Mouse (Mus musculus) testis, postnatal 10 days (tissue): ENCODE measurements around the gene Tbx1.

Experiments used
- DNase-seq: peaks from one replicate; pipeline ENCODE4 v3.0.0; 2021; ENCODE audit warnings: low spot score

Gene Tbx1

DNA sequence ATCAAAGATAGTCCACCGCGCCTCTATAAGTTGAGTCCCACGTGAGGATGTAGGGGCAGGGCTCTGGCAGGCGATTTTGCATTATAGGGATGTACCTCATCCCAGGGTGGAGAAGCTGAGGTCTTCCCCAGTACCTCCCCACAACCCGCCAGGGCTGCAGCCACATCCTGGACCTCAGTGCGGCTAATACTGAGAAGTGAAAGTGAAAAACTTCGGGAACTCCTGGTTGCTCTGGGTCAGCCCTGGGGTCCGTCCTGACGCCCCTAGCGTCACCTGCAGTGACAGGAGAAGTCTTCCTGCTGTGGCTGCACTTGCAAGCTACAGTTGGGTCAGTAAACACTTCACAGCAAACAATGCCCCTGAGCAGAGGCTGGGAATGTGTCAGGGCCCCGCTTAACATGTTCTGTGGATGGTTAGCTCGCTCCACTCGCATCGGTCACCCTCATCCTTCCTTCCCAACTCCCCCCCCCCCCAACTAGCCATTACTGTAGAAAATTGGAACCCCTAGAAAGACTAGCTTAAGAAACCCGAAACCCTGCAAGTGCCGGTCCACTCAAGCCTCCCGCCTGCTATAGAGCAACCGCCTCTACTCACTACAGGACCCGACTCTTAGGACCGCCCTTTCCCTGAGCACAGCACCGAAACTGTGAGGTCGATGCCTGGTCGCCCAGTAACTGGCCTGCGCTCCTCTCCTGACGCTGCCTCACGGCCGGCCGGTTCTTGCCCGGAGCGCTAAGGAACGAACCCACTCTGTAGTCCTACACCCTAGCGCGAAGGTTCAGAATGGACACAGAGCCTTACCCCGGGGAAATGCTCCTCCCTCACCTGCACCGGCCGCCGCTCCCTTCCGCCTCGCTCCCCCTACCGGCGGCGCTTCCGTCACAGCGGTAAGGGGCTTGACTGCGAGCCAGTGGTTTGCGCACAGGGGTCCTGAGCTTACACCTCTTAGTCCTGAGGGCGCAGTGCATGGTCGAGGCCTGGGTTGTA is at the start of gene Tbx1:
TSS of gene Tbx1 (minus strand) at position 868 of the 987 bp plus-strand sequence.
- DNase-seq, result no peak

DNA sequence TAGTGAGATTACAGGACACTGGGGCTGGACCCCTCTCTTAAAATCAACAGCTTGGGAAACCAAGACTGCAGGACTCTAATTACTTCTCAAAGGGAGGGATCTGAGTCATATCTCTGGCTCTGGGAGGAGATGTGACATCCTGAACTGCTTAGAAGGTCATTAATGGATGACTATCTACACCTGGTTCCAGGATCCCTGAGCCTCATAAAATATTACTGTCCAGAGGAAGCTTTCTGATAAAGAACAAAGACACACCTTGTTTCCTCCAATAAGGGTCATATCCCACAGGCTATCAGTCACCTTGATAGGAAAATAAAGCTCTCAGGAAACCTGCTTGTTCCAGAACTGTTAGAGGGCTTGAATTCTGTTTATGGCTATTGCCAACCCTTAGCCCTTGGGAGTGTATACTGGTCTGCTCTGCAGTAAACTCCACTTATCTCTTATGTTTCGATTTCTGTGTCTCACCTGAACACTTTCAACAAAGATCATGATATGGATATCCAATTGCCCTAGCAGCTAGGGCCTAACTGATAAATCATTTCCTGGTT is 49.0 kb upstream of the Tbx1 start:
- DNase-seq, result no peak

DNA sequence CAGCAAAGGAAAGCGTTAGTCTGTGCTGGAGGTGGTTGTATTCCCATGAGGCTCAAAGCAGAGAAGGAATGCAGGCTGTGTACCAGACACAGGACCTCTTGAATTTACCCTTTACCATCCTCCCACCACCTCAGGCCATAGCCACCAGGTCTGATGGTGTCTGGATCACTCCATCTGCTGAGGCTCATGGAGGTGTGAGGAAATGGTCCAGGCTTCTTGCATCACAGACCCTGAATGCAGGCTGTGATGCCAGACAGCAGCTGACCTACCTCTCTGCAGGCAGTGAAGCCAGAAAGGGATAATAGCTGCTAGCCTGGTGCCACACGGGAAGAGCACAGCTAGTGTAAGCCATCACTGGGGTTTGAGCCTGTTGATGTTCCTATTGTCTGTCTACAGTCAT is 47.9 kb upstream of the Tbx1 start:
- DNase-seq, result peak; percentile 23

DNA sequence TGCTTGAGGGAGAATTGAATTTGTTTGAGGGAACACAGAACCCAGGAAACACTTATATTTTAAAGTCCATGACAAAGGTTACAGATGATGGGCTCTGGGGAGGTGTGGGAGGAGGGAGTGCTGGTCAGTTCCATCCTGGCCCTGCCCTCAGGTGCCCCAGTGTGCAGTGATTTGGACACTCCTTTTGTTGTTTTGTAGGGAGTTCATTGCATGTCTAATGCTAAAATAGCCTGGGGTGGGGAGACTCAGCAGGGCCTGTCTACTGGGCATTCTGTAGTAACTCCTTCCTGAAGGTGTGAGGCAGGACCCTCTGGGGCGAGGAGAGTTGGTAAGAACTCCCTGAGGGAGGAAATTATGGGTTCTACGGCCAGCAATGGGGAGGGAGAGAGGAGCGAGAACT is 46.3 kb upstream of the Tbx1 start:
- DNase-seq, result peak; percentile 22

DNA sequence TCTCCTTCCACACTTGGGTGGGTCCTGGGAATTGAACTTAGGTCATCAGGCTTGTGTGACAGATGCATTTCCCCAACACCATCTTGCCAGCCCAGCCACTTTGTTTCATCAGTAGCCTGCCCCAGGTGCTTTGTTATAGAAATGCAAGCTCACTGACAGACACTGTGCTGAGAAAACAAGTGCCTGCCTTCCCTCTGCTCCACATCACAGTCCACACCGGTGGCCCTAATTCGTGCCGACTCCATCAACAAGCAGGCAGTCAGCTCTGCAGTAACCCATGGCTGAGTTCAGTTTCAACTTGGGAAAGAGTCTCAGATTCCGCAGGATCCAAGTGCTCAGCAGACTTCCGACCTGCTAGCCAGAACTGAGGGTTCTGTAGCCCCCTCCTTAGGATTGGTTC is 45.9 kb upstream of the Tbx1 start:
- peak; percentile 25 for DNase-seq

DNA sequence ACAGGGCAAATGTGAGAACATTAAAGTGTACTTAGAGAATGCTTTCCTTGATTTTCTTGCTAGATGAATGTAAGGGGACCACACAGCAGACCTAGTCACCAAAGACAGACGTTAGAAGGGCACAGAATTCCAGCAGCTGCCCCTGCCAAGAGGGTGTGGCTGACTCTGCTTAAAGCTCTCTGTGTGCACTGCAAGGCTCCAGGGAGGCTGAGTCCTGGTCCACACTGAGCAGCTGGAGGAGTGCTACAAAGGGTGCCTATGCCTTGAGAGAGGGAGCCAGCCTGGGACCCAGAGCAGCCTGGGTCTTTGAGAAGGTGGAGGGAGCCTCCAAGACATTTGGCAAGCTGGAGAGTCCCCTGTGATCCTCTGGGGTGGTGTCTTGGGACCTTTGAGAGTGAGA is 42.9 kb upstream of the Tbx1 start:
- DNase-seq, result no peak

DNA sequence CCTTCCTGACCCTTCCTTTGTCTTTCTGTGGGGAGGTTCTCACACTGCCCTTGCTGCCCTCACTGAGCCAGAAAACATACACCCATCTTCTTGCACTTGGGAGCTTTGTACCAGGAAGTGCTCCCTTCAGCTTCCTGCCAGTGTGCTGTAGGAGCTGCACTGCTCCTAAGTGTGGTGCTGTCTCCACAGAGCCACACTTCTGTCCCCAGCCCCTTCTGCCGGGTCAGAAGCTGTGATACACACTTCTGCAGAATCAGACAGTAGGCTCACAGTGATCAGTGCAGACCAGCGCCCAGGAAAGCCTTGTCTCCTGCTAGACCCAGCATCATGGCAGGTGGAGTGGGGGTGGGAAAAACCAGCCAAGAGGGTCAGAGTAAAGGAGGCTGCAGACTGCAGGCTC is 42.3 kb upstream of the Tbx1 start:
- no peak for DNase-seq

DNA sequence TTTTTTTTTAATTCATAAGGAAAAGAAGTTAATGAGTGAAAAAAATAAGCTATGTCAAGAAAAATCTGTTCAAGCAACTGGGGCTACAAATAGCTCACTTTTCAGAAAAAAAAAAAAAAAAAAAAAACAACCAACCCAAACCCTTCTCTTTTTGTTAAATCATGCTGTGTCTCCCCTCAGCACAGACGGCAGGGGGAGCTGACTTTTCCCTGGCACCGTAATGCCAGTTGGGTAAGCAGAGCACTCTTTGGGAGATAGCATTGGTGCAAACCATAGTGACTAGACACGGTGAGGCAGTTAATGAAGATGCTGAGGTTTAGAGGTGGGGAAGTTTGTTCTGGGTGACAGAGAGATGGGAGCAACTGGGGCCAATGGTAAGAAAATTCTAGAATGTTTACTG is 41.6 kb upstream of the Tbx1 start:
- DNase-seq, result peak; percentile 34

DNA sequence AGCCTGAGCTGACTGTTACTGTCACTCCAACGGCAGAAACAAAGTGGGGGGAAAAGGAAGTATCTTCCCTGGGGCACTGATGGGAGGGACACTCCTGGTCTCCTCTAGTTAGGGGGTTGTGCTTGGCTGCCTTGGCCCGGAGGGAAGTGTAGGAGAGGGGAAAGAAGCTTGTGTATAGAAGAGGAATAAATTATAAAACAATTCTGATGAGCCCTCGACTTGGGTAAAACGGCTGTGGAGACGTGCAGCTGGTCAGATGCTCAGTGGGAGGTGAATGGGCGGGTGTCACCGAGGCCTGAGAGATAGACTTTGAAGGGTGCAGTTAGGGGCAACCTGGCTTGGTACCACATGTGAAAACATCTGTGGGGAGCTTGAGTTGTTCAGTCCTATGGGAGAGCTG is 40.7 kb upstream of the Tbx1 start:
- DNase-seq, result peak; percentile 25

DNA sequence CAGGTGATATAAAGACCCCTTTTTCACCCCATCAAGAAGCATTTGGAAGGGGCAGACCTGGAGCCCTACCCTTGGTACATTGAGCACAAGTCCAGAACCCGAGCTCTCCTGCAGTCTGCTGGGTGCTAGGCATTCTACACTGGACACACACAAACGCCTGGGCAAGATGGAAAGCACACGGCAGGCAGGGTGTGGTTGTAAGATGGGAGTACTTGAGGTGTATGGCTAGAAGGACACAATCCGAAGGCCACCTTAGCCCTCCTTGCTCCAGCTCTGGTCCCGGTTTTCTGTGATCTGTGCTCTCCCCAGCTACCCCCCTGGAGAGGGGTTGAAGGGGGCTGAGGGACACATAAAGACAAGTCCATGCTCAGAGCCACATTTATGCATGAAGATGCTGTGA is 39.8 kb upstream of the Tbx1 start:
- DNase-seq, result peak; percentile 38

DNA sequence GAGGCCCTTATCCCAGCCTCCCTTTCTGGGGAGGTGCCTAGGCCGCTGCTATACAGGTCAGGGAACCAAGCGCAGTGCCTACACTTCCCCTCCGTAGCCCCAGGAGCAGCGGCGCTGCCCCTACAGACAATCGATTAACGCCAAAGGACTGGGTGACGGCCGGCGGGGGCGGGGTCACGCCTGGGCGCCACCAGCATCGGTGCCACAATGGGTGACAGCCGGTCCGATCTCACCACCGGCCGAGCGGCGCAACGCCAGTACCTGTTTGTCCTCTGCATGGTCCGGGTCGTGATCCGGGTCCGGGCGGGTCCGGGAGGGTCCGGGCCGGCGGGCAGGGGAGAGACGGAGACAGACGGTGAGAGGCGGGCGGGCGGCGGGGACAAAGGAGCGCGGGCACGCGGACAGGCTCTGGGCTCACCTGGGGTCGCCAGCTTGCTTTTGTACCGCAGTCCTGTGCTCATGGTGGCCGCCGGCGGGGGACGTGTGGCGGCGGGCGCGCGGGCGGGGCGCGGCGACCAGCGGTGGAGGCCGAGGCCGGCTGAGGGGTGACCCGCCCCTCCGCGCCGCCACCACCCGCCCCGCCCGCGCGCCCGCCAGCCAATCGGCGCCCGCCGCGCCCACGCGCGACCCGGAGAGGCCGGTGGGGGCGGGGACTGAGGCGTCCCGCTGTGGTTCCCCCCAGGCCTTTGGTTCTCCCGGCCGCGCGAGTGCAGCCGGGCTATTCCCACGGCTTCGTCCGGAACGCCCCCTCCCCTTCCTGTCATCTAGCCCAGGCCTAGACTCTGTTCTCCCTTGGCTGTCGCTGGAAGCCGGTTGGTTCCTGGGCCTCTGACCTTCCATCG is 39.1 kb upstream of the Tbx1 start, which contains the start of gene Sept5:
TSS of gene Sept5 (minus strand) at position 565 of the 842 bp plus-strand sequence.
- peak; percentile 85 for DNase-seq

DNA sequence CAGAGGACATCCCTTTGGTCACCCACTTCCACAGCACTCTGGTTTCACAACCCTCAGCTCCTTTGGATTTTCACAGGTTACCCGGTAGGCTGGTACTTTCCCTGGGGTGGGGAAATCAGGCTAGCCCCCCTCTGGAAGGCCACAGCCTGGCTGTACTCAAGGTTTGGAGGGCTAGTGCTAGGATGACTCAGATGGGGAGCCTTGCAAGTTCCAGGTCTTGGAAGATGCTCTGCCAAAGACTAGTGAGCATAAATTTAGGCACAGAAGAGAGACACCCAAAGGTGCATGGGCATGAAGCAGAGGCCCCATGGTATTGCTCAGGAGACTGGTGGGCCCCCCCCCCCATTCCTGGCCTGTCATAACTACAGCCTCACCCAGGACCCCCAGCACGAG is 38.5 kb upstream of the Tbx1 start:
- no peak for DNase-seq

DNA sequence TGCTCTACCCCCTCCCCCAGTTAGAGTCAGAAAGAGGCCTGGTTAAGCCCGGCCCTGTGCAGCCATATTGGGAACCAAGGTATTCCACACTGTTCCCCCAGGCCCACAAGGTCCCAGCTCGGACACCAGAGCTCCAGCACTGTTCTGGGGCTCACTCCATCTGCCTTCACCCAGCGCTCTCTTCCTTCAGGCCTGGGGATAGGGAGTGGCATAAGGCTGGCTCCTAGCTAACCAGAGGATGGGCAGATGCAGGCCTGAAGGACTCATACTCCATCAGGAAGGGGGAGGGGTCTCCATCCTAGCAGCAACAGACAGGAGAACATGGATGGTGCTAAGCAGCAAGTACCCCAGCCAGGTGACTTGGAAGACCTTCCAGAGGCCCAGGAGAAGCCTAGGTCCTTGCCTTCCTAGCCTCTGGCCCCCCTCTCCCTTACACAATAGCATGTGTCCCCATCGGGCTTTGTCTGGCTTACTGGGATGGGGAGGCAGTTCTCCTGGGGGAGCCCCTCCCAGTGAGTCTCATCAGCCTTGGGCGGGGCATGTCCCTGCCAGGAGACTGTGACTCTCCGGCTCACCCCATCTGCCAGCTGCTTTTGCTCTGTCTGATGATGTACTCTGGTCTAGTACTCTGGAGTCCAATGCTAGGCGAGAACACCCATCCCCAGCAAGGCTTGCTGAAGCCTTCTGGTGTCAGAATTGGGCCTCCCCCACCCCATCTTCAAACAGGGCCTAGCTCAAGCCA is 37.9 kb upstream of the Tbx1 start:
- peak; percentile 40 for DNase-seq

DNA sequence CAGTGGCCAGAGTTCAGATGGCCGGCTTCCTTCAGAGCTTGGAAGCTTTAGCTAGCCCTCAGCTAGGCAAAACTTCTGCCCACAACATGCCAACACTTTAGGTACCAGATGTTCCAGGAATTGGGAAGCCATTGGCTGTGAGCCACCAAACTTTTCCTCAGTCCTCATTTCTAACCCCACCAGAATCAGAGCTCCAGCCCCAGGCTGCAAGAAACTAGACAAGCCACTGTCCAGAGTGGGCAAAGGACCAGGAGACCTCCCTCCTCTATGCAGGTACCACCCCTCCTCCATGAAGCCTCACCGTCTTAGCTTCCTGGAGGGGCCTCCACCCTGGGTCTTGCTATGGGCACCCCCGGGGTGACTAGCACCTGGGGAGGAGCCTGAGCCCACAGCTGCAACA is 36.7 kb upstream of the Tbx1 start:
- no peak for DNase-seq

DNA sequence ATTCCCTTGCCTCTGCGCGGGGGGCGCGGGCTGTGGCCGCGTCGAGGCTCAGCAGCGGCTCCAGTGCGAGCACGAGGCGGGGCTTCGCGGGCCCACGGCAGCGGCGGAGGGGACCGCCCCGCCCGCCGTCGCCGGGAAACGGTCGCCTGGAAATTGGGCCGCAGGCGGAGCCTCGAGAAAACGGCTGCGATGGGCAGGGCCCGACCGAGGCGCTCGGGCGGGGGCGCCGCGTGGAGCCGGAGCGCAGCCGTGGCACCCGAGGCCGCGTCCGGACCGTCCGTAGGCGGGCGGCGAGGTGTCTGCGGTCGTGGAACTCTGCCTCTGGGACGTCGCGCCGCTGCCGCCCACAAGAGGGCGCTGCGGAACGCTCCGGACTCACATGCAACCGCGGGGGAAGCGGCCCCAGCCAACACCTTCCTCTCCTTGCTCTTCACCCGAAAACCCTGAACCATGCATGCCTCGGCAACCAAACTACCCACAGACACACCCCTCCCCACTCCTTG is 36.0 kb upstream of the Tbx1 start, which contains the start of gene Gm49601:
TSS of gene Gm49601 (minus strand) at position 52 of the 503 bp plus-strand sequence.
- DNase-seq, result peak; percentile 89

DNA sequence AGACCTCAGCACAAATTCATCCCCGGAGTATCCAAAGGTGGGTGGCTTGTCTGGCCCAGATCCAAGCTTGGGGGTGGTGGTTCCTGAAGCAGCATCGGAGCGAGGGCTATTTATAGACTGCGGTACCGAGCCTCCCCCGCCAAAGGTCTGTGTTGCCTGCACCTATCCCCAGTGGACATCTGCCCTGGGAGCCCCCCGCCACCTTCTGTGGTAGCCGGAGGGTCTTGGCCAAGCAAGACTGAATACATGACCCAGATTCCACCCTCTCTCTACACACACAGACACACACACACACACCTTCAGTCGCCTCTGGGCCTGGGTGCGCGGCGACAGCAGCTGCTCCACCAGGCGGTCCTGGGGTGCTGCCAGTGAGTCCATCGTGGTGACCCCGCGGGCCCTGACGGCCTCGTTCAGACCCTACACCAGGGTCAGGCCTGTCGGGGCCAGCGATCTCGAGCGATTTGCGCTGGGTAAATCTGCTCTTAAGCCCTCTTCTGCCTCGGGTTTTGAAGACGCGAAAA is 35.4 kb upstream of the Tbx1 start:
- no peak for DNase-seq

DNA sequence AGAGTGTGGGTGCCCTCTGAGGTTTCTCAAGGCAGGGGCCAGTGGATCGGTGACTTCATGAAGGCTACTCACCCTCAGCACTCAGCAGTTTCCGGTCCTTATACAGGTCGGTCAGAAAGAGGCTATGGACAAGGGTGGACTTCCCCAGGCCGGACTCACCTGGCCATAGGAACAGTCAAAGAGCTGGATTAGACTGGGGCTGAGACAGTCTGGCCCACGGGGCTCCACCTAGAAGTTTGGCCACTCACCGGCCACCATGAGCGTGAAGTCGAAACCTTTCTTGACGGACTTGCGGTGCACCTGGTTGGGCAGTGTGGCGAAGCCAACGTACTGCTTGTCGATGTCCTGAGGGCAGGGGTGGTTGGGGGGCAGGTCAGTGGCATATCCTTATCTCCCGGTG is 34.6 kb upstream of the Tbx1 start:
- no peak for DNase-seq

DNA sequence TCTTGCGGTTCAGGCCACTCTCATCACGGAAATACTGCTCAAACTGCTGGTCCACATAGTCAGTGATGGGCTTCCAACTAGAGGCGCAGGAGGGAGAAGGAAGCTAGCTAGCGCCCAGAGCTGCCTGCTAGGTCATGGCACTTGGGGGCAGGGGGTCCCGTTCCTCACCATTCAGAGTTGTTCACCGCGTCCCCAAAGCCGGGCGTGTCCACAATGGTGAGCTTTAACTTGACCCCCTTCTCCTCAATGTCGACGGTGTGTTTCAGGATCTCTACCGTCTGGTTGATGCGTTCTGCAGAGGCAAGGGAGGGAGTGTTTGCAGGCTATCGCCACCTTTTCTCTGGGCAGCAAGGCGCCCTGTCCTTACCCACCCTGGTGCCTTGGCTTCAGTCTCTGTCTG is 34.2 kb upstream of the Tbx1 start:
- DNase-seq, result no peak

DNA sequence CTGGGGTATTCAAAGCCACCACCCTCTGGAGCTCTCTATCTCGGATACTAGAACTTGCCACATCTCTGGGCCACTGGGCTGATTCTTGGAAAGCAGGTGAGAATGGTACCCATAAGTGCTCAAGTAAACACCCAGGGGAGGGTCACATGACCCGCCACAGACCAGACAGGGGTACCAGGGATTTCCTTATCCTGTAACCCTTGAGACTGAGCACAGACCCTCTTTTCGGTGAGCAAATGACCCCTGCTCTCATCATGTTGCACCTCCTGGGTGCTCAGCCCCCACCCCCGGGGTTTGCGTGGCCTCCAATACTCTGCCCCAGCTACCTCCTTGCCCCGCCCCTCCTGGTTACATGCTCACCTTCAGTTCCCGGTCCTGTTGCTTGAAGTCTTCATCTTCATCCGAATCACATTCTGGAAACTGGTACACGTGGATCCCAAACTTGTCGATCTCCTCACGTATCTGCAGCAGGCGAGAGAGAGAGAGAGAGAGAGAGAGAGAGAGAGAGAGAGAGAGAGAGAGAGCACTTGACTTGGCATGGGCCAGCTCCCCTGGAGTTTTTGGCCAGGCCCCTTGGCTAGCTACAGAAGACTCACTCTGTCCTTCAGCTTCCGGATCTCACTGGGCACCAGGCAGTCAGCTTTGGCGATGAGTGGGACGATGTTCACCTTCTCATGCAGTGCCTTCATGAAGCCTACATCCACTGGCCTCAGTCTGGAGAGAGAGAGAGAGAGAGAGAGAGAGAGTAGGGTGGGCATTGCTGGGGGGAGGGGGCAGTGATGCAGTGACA is 33.5 kb upstream of the Tbx1 start:
- no peak for DNase-seq

DNA sequence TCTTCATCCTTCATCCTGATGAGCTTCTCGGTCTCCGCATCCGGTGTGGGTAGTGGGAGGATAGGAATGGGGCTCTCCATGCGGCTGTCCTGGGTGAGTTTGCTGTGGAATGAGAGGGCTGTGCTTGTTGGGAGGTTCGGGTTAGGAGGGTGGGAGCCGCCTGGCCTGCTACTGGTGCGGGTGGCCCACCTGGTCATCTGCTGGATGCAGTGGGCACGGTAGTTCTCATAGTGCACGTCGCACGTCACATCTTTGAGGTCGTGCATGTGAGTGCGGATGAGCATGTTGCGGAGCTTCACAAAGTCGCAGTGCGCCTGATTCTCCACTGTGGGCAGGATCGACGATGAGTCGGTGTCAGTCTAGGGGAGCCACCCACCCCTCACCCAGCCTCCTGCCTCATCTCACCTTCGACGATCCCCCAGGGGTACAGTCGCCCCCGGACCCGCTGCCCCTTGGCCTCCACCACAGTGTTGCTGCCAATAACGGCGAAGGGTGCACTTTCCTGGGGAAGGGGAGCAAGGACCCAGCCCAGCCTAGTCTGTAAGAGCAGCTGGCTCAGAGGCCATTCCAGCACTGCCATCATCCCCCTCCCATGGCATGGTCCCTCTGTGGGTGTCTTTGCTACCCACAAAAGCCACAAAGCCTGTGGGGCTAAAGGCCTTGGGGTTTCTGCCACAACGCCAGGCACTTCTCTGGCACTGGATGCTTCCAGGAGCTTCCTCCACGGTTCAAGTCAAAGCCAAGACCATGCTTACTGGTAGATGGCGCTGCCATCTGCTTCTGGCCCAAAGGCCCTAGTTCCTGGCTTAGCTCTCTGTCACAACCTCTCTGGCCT is 32.7 kb upstream of the Tbx1 start:
- DNase-seq, result no peak
